Mouse (Mus musculus) limb, embryonic 14.5 days (tissue): ENCODE measurements around the gene Tmem208. TPM values are rescaled to one million over a fixed set of nuclear protein-coding genes. Genes with fewer than 3 reads are reported as not detected.

Experiments
- ATAC-seq: fragments of 200-750 bp; cut with Nextera tagmentation; 2 replicates; pipeline ENCODE4 v1.8.0; 2017; ENCODE audit warnings: low read depth, moderate number of reproducible peaks, moderate TSS enrichment; ENCODE audit not compliant: low FRiP score
- DNase-seq: peaks from one replicate; pipeline ENCODE4 v3.0.0-alpha.2; 2015; ENCODE audit warnings: low spot score
- H3K27ac ChIP-seq: fragments of 300-500 bp; sonication (generic); replicated peaks from 2 replicates; pipeline ENCODE4 v1.5.1; 2014; ENCODE audit warnings: low read depth, mild to moderate bottlenecking, low read length, moderate library complexity, mixed read lengths
- H3K27me3 ChIP-seq: fragments of 300-500 bp; sonication (generic); 2 replicates; pipeline ENCODE4 v1.6.1; 2014; ENCODE audit warnings: low read length, mixed read lengths; ENCODE audit not compliant: control insufficient read depth, insufficient read depth
- H3K36me3 ChIP-seq: fragments of 300-500 bp; sonication (generic); 2 replicates; pipeline ENCODE4 v1.6.1; 2014; ENCODE audit warnings: mild to moderate bottlenecking, low read length, moderate library complexity, mixed read lengths; ENCODE audit not compliant: control insufficient read depth, insufficient read depth
- H3K4me1 ChIP-seq: fragments of 300-500 bp; sonication (generic); 2 replicates; pipeline ENCODE4 v1.6.1; 2014; ENCODE audit warnings: antibody characterized with exemption, low read length, mixed read lengths; ENCODE audit not compliant: control insufficient read depth, insufficient read depth
- H3K4me2 ChIP-seq: fragments of 300-500 bp; sonication (generic); replicated peaks from 2 replicates; pipeline ENCODE4 v1.6.1; 2014; ENCODE audit warnings: low read depth, mild to moderate bottlenecking, low read length, moderate library complexity; ENCODE audit not compliant: severe bottlenecking
- H3K4me3 ChIP-seq: fragments of 300-500 bp; sonication (generic); replicated peaks from 2 replicates; pipeline ENCODE4 v1.5.1; 2014; ENCODE audit warnings: low read length
- H3K9ac ChIP-seq: fragments of 300-500 bp; sonication (generic); 2 replicates; pipeline ENCODE4 v1.6.1; 2014; ENCODE audit warnings: mild to moderate bottlenecking, low read depth, low read length, moderate library complexity; ENCODE audit not compliant: severe bottlenecking
- H3K9me3 ChIP-seq: fragments of 300-500 bp; sonication (generic); 2 replicates; pipeline ENCODE4 v1.6.1; 2016; ENCODE audit warnings: low read length; ENCODE audit not compliant: control insufficient read depth
- POLR2A ChIP-seq: fragments of 200-500 bp; IDR thresholded peaks from 2 replicates; pipeline ENCODE4 v1.8.0; 2012; ENCODE audit warnings: inconsistent platforms, mild to moderate bottlenecking, moderate library complexity, borderline replicate concordance; ENCODE audit not compliant: insufficient read depth, insufficient read length; ENCODE audit errors: extremely low read depth
- WGBS: fragments of 180-500 bp; shearing (Covaris S2); extraction: QIAGEN DNeasy Blood & Tissue Kit; methylation state at CpG from one replicate; pipeline ENCODE4 v1.1.7; 2014; 5-methylcytosine and 5-hydroxymethylcytosine counted together
- polyA plus RNA-seq, 2 experiments: library from polyadenylated mRNA; depleted of rRNA in 1 of 2; stranded (reverse) in 1 of 2; unstranded in 1 of 2; fragments of >200 nt; fragmentation: Nextera tagmentation in 1 of 2; extraction: Ambion mirVana in 1 of 2; gene quantifications; 2 replicates each; pipeline versions ENCODE4 v1.2.1 to v1.2.3; 2012 to 2014

Gene Tmem208
- polyA plus RNA-seq, 2 experiments: 126 to 135 TPM

DNA sequence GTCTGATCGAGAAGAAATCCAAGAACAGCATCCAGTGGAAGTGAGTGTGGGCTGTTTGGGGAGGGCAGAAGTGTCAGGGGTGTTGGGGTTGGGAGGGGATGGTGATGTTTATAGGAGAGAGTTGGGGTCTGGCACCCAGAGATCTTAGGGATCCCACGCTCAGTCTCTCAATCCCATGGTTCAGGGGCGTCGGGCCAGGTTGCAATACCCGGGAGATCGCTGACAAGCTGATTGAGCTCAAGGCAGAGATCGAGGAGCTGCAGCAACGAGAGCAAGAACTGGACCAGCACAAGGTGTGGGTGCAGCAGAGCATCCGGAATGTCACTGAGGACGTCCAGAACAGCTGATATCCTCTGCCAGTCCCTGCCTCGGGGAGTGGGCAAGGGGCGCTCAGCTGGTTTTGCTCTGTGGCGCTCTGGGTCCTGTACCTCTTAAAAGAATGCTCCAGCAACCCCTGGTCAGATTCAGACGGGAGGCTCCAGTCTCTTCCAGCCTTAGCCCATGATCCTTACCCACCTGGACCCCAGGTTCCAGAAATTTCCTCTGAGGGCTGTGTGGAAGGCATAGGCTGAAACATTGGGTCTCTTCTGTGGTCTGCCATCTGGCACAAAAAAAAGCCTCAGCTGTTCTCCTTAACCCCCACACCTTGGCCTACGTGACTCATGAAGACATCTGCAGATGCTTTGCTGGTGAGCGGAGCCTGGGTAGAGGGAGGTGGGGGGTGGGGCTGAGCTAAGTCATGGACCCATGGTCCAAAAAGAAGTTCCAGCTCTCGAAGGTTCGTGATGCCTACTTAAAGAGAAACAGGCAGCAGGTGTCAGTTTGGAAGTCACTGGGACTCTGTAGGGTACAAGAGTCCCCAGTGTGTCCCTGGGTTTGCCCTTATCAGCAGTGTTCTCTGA, 27.6 kb upstream of the Tmem208 start:
- ATAC-seq (no peak), DNase-seq (no peak)
- peaks cover 46% of the 10 kb centered on the region for H3K36me3 ChIP-seq
- H3K9ac ChIP-seq: peak overlapping the region; percentile 83
- peaks cover 15% of the 10 kb centered on the region for H3K4me1 ChIP-seq
- peak overlapping the region; percentile 91 for H3K4me3 ChIP-seq
- H3K27me3 ChIP-seq: no peaks in the 10 kb centered on the region
- TF ChIP-seq POLR2A: no peak
- WGBS: 56% methylated on average over 18 of the region's 18 CpGs
- peak overlapping the region; percentile 91 for H3K4me2 ChIP-seq
- no peak overlapping the region for H3K27ac ChIP-seq
- no peaks in the 10 kb centered on the region for H3K9me3 ChIP-seq

DNA sequence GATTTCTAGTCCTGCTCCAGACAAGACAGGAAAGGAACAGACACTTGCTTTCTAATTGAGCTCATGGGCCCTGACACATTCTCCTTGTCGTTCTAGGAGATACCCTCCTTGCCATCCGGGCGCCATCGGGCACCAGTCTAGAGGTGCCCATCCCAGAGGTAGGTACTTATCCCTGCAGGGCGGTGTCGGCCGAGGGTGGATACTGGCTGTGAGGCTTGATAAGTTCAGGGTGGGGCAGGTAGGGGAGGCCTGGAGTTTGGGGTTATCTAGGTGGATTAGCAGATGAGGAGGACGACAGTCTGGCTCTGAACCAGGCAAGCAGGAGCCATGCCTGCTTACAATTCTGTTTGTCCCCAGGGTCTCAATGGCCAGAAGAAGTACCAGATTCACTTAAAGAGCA, 26.2 kb upstream of the Tmem208 start:
- no peak for TF ChIP-seq POLR2A
- Histone ChIP-seq H3K9me3 (no peaks in the 10 kb centered on the region), H3K36me3 (peaks cover 59% of the 10 kb centered on the region), H3K27ac (no peak overlapping the region), H3K27me3 (no peaks in the 10 kb centered on the region), H3K4me3 (no peak overlapping the region), H3K9ac (no peak overlapping the region), H3K4me1 (peaks cover 21% of the 10 kb centered on the region), H3K4me2 (no peak overlapping the region)
- no peak for ATAC-seq
- no peak for DNase-seq
- WGBS: 93% methylated on average over 8 of the region's 8 CpGs

DNA sequence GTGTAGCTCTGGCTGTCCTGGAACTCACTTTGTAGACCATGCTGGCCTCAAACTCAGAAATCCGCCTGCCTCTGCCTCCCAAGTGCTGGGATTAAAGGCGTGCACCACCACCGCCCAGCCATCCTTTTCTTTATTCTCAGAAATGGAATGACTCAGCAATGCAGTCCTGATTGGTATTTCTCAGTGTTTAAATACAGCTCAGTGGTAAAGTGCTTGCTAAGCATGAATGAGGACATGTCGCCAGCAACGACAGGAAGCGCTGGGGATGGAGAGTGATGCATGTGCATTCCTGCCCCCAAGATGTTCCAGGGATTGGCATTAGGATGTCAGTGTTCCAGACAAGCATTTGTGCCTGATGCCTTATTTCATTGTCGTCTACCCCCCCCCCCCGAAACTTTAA, 22.8 kb upstream of the Tmem208 start:
- no peaks in the 10 kb centered on the region for H3K9me3 ChIP-seq
- no peak for TF ChIP-seq POLR2A
- no peak overlapping the region for H3K4me2 ChIP-seq
- H3K27me3 ChIP-seq: no peaks in the 10 kb centered on the region
- H3K27ac ChIP-seq: no peak overlapping the region
- H3K9ac ChIP-seq: no peak overlapping the region
- ATAC-seq (no peak), DNase-seq (no peak)
- 83% methylated on average over 8 of the region's 8 CpGs for WGBS
- peaks cover 74% of the 10 kb centered on the region for H3K36me3 ChIP-seq
- peaks cover 25% of the 10 kb centered on the region for H3K4me1 ChIP-seq
- H3K4me3 ChIP-seq: no peak overlapping the region

DNA sequence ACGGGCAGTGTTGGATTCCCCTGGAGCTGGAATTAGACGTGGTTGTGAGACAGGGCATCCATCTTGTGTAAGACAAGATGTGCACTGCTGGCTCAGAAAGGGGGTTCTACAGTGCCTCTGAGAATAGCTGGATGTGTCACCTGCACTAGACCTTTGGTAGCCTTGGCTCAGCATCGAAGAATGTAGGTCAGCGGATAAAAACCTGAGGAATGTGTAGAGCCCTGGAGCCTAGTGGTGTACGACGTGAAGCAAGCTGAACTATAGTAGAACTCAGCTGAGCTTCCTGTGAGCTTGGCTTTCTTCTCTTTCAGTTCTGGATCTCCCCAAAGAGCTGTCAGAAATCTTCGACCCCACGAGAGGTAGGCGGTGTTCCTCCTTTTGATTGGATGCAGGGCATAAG, 22.3 kb upstream of the Tmem208 start:
- H3K9ac ChIP-seq: no peak overlapping the region
- H3K4me2 ChIP-seq: no peak overlapping the region
- no peak for ATAC-seq
- H3K9me3 ChIP-seq: no peaks in the 10 kb centered on the region
- WGBS: 81% methylated on average over 9 of the region's 9 CpGs
- H3K4me1 ChIP-seq: peaks cover 20% of the 10 kb centered on the region
- no peak overlapping the region for H3K4me3 ChIP-seq
- H3K27me3 ChIP-seq: no peaks in the 10 kb centered on the region
- H3K36me3 ChIP-seq: peaks cover 77% of the 10 kb centered on the region
- no peak for DNase-seq
- H3K27ac ChIP-seq: no peak overlapping the region
- TF ChIP-seq POLR2A: no peak

DNA sequence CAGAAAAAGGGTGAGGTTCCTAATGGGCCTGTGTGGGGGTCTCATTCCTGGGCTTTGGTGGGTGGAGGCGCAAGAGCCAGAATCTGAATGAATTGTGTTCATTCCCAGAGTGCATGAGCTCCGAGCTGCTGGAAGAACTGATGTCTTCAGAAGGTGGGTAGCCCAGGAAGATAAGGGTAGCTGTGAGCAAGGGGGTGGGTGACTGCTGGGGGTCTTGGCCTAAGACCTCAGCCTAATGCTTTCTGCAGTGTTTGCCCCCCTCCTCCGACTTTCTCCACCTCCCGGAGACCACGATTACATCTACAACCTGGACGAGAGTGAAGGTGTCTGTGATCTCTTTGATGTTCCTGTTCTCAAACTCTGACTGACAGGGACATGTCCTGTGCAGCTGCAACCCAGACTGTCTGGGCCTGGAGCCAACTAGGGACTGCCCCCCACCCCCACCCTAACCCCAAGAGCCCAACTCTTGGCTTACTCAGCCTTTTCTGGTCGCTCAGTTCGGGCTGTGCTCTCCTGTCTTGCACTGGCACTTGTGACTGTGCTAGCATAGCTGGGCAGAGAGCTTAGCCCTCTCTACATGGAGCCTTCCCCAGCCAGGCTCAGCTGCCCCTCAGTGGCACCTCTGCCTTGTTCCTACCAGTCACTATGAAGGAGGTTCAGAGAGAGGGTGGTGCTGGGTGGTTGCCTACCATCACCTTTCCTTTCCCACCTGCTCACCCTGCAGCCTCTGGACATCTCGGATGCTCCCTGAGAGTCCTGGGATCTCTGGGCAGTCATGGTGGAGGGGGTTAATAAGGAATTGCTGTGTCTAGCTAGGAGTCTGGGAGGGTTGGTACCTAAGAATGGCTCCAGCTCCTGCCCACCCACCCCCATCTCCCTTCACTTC, 21.6 kb upstream of the Tmem208 start:
- peak; percentile 17 for DNase-seq
- Histone ChIP-seq H3K4me1 (peaks cover 18% of the 10 kb centered on the region), H3K27me3 (no peaks in the 10 kb centered on the region), H3K9me3 (no peaks in the 10 kb centered on the region), H3K9ac (no peak overlapping the region), H3K4me2 (peak overlapping the region; percentile 66; the same call in 1 of the 2 replicates), H3K4me3 (no peak overlapping the region), H3K36me3 (peaks cover 77% of the 10 kb centered on the region), H3K27ac (peak overlapping the region; percentile 38; the same call in 1 of the 2 replicates)
- ATAC-seq: peak; percentile 11; the same call in 1 of the 2 replicates
- no peak for TF ChIP-seq POLR2A
- 65% methylated on average over 9 of the region's 9 CpGs for WGBS
